Mouse (Mus musculus) hematopoietic stem cell, adult 5-6 weeks (primary cell): ENCODE measurements around the gene Gm47791. TPM values are rescaled to one million over a fixed set of nuclear protein-coding genes. Genes with fewer than 3 reads are reported as not detected.

Experiments
- ATAC-seq, 2 experiments: fragments of 125-278 bp in 1 of 2; replicated peaks in 1 of 2; 2 replicates each; pipeline ENCODE4 v1.8.0; 2016 to 2017; ENCODE audit warnings: inconsistent platforms in 2 of 2, mild to moderate bottlenecking in 2 of 2, moderate number of reproducible peaks in 2 of 2, low read depth in 1 of 2, moderate TSS enrichment in 1 of 2; ENCODE audit not compliant: low FRiP score in 2 of 2, poor library complexity in 2 of 2, severe bottlenecking in 2 of 2, insufficient read depth in 1 of 2, low TSS enrichment in 1 of 2
- total RNA-seq: library from RNA; stranded (forward); fragments of 172-1452, 232-1000 nt; gene quantifications from 2 replicates; pipeline ENCODE4 v1.2.3, GENCODE M21; 2017

The Gm47791 gene
- not detected in 2 replicates for total RNA-seq

DNA sequence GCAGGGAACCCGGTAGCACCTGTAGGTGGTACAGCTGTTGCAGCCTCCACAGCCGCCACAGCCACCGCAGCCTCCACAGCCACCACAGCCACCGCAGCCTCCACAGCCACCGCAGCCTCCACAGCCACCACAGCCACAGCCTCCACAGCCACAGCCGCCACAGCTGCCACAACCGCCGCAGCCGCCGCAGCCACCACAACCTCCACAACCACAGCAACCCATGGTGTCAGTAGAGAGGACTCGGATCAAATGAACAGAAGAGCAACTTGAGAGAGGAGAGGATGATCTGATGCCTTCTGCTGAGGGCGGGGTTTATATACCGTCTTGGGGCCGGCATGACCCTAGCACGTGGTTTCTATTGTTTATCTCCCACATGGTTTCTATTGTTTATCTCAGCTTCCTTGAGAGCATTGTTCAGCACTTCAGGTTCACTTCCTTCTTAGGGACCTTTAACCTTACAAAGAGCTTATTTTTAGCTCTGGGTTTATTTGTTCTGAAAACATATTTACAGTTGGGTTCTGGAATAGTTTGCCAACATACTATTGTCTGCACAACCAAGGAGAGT is at the start of gene Gm47791:
Gm47791 (minus strand) TSS at position 222 of the 565 bp plus-strand sequence.
- ATAC-seq = no peak

- no peak for ATAC-seq
Measured at GRCm38 (mm10) chr1:82820626-82821186, 49.7 kb upstream of the Gm47791 start.

GRCm38 (mm10) chr1:82820179-82820578 is 49.1 kb upstream of the Gm47791 start:
- ATAC-seq = no peak

GRCm38 (mm10) chr1:82819366-82819765 is 48.3 kb upstream of the Gm47791 start:
- no peak for ATAC-seq

GRCm38 (mm10) chr1:82815941-82816716 is 45.1 kb upstream of the Gm47791 start:
- ATAC-seq = peak; percentile 51 to 57; a peak in 2 of 4 replicates

DNA sequence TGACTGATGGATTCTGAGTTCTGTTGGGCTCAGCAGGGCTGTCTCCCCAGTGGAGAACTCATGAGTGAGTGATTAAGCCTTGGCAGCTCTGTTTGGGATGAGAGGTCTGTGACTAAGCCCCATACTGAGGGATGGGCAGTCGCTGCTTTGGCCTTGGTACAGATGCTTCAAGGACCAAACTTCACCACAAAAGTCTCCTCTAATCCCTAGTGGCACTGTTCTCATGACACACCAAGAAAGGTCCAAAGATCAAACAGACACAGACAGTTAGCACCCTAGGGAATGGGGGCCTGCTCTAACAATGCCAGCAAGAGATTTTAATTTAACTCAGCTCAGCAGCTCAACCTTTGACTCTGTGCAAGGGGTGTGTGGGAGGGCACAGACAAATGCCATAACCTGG is 40.7 kb upstream of the Gm47791 start:
- no peak for ATAC-seq

DNA sequence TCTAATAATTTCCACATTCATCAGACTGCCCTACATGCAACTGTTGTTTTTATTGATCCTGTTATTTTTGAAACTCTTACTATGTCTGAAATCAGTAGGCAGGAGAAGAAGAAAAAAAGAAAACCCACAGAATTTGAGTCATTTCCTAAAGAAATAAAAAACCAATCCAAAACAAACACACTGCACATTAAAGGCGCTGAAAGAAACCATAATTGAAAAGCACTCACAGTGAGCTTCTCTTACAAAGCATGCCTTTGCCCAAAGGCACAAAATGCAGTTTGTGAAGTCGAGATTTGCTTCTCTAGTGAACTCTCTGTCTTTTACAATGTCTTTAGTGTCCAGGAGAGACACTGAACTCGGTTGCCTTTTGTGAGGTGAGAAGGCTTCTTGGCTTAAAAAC is 37.5 kb upstream of the Gm47791 start:
- no peak for ATAC-seq

- ATAC-seq = no peak
Measured at GRCm38 (mm10) chr1:82807206-82807605, 36.2 kb upstream of the Gm47791 start.

DNA sequence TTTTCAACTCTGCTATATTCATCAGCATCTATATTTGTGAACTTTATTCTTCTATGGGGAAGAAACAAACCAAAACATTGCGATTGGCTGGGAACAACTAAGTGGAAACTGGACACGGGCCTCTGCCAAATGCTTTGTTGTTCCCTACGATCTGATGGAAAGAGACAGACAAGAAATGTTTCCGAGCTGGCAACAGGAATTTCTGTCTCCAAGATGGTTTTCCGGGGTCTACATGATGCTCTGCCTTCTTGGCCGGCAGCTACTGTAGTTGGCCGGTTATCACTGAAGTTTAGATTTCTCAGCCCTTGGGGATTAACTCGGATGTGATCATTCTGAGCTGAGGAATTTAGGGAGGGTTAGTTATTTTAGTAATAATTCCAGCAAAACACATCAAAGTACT is 35.3 kb upstream of the Gm47791 start:
- ATAC-seq = no peak

GRCm38 (mm10) chr1:82804059-82804458 is 33.0 kb upstream of the Gm47791 start:
- ATAC-seq = no peak

DNA sequence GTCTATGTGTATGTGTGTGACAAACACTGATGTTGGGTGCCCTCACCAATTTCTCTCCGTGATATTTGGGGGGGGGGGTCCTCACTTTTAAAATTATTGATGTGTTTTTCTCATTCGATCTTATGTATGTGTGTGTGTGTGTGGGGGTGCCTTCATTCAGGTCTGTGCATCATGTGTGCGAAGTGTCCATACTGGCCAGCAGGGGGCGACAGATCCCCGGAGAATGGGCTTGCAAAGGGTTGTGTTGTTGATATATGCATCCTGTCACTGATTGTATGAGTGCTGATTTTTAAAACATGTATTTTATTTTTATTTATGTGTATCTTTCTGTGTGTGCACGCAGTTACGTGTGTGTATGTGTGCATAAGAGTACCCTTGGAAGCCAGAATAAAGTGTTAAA is 32.6 kb upstream of the Gm47791 start:
- ATAC-seq = no peak

GRCm38 (mm10) chr1:82801105-82801783 is 30.2 kb upstream of the Gm47791 start:
- no peak for ATAC-seq

- peak; percentile 13 to 40; a peak in 1 of 4 replicates for ATAC-seq
Measured at GRCm38 (mm10) chr1:82798922-82799321, 27.9 kb upstream of the Gm47791 start.

- ATAC-seq = peak; percentile 66 to 84
Measured at GRCm38 (mm10) chr1:82798304-82798703, 27.3 kb upstream of the Gm47791 start.

- ATAC-seq = peak in 1 of 2 experiments; percentile 16; a peak in 1 of 4 replicates
Measured at GRCm38 (mm10) chr1:82797088-82797487, 26.0 kb upstream of the Gm47791 start.

- ATAC-seq = peak; percentile 24 to 25; a peak in 2 of 4 replicates
Measured at GRCm38 (mm10) chr1:82795702-82796443, 24.8 kb upstream of the Gm47791 start.

DNA sequence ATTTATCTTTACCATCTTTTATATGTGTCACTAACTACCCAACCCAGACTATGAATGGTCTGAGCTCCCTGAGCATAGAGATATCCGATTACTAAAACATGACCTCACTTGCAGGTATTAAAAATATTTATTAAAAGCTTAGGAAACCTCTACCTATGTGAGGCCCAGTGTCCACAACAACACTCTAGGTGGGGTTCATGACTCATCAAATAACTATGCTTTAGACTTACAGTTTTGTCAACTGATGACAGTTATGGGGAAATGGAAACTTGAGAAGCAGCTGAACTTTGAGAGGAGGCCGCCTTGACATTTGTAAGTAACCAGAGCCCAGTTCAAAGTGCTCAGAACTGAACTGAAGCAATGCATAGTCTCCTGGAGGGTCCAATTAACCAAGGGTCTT is 24.2 kb upstream of the Gm47791 start:
- ATAC-seq = no peak
